9 mouse cellular contexts compared by ENCODE assay signal in genomic region chr12:100167502-100167901, GRCm38 (mm10). TPM values are rescaled to one million over a fixed set of nuclear protein-coding genes. Genes with fewer than 3 reads are reported as not detected.
A peak's percentile ranks its signal among the peaks of the same experiment; 100 is the strongest.
DNase-seq lines count a peak whose midpoint lies in the region; ATAC-seq lines count a peak whose summit lies in the region.
"Had no signal": no experiment of that assay in that cellular context is flagged by ENCODE, and none has a peak within 500 bp of the region (broad histone marks: within the 10 kb centered on the region; RNA-seq: fewer than 3 reads in every experiment).

No protein-coding gene starts in this region.

- no peak for DNase-seq in heart, postnatal 14 days
- no peak for DNase-seq in right cerebral cortex, postnatal 25 days
- DNase-seq in layer of hippocampus, adult 8-10 months (ENCODE audit: low spot score in 2 of 2): no peak

- peaks cover 11% of the 10 kb centered on the region for H3K4me1 ChIP-seq in heart, embryonic 13.5 days
- peaks cover 17% of the 10 kb centered on the region for H3K4me1 ChIP-seq in forebrain, embryonic 12.5 days
- H3K4me1 ChIP-seq in liver, embryonic 12.5 days: peaks cover 10% of the 10 kb centered on the region; the same call in 1 of the 2 replicates

- intact Hi-C loops in heart, postnatal 14 days (cut with DNase I): loop anchor here (10.0 kb wide), 2 partner anchors 677 to 757 kb away; no protein-coding TSS in a partner anchor

- no peak for ATAC-seq in heart, embryonic 13.5 days (ENCODE audit: extremely low read depth, insufficient number of reproducible peaks, low FRiP score, low TSS enrichment)
- ATAC-seq in CD4-positive, CD25-positive, alpha-beta regulatory T cell, adult 4 months: peak; percentile 13
- ATAC-seq in forebrain, embryonic 12.5 days (ENCODE audit: low FRiP score): peak; percentile 57; the same call in 1 of the 2 replicates
- no peak for ATAC-seq in liver, embryonic 12.5 days
- ATAC-seq in frontal cortex, adult (ENCODE audit: low TSS enrichment): no peak

- no peaks in the 10 kb centered on the region for H3K9me3 ChIP-seq in heart, embryonic 13.5 days
- H3K9me3 ChIP-seq in forebrain, embryonic 12.5 days: no peaks in the 10 kb centered on the region
- no peaks in the 10 kb centered on the region for H3K9me3 ChIP-seq in liver, embryonic 12.5 days (replicated peaks)

- peak overlapping the region; percentile 72 for H3K9ac ChIP-seq in heart, embryonic 13.5 days
- H3K9ac ChIP-seq in forebrain, embryonic 12.5 days: no peak overlapping the region
- H3K9ac ChIP-seq in liver, embryonic 12.5 days: no peak overlapping the region

- H3K36me3 ChIP-seq in heart, embryonic 13.5 days: no peaks in the 10 kb centered on the region
- H3K36me3 ChIP-seq in forebrain, embryonic 12.5 days (replicated peaks): no peaks in the 10 kb centered on the region
- no peaks in the 10 kb centered on the region for H3K36me3 ChIP-seq in liver, embryonic 12.5 days

- H3K27ac ChIP-seq in heart, embryonic 13.5 days (replicated peaks): peak overlapping the region; percentile 53; the same call in 1 of the 2 replicates
- peak overlapping the region; percentile 84; the same call in 1 of the 2 replicates for H3K27ac ChIP-seq in forebrain, embryonic 12.5 days
- H3K27ac ChIP-seq in liver, embryonic 12.5 days: no peak overlapping the region

- H3K4me3 ChIP-seq in heart, embryonic 13.5 days: peak overlapping the region; percentile 46; the same call in 1 of the 2 replicates
- no peak overlapping the region for H3K4me3 ChIP-seq in forebrain, embryonic 12.5 days (replicated peaks)
- H3K4me3 ChIP-seq in liver, embryonic 12.5 days: no peak overlapping the region

- WGBS in heart, embryonic 13.5 days: 88% methylated on average over 1 of the region's 1 CpGs
- 90% methylated on average over 1 of the region's 1 CpGs for WGBS in forebrain, embryonic 12.5 days
- WGBS in liver, embryonic 12.5 days (ENCODE audit: insufficient replicate concordance): 65% methylated on average over 1 of the region's 1 CpGs

- H3K4me2 ChIP-seq in heart, embryonic 13.5 days: peak overlapping the region; percentile 74
- H3K4me2 ChIP-seq in forebrain, embryonic 12.5 days: 0 out of 2 replicates have a peak overlapping the region, but pooled peaks have one; percentile 54
- H3K4me2 ChIP-seq in liver, embryonic 12.5 days: peak overlapping the region; percentile 71

- no peaks in the 10 kb centered on the region for H3K27me3 ChIP-seq in heart, embryonic 13.5 days (replicated peaks)
- no peaks in the 10 kb centered on the region for H3K27me3 ChIP-seq in forebrain, embryonic 12.5 days
- H3K27me3 ChIP-seq in liver, embryonic 12.5 days (replicated peaks): 0 out of 2 replicates have a peak, but pooled peaks cover 4% of the 10 kb centered on the region
- H3K27me3 ChIP-seq: CH12.LX had no signal

RNA-seq across cellular contexts. Expression of gene Nrde2, which starts 8.0 kb away (rescaled TPM):
- 7.8 and 8.9 TPM in 2 replicates for polyA plus RNA-seq in heart, embryonic 13.5 days (2015; fragmentation: Nextera tagmentation; extraction: Ambion mirVana)
- 10 to 100 TPM in 1 of 2 experiments, 1 to 10 TPM in 1; 8.4 to 11.9 TPM for total RNA-seq in heart, postnatal 14 days (2021)
- polyA plus RNA-seq in CD4-positive, CD25-positive, alpha-beta regulatory T cell, adult 4 months (2017; shearing (Covaris generic)): 10 to 100 TPM; 12.6 to 23.3 TPM
- polyA plus RNA-seq in forebrain, embryonic 12.5 days (2016; fragmentation: Nextera tagmentation; extraction: Ambion mirVana): 14.9 and 16.8 TPM in 2 replicates
- polyA plus RNA-seq in liver, embryonic 12.5 days (2016; fragmentation: Nextera tagmentation; extraction: Ambion mirVana): 6.9 and 8.6 TPM in 2 replicates
- total RNA-seq in layer of hippocampus, adult 8-10 months (2022): 10 to 100 TPM; 16.5 to 21.9 (median 18.1) TPM

RNA-seq across cellular contexts. Expression of gene Calm1, which starts 31.7 kb away (rescaled TPM):
- polyA plus RNA-seq in heart, embryonic 13.5 days (2015; fragmentation: Nextera tagmentation; extraction: Ambion mirVana): 821 and 849 TPM in 2 replicates
- total RNA-seq in heart, postnatal 14 days (2021): 100 to 1,000 TPM; 282 to 334 TPM
- polyA plus RNA-seq in CD4-positive, CD25-positive, alpha-beta regulatory T cell, adult 4 months (2017; shearing (Covaris generic)): 1,000 to 10,000 TPM; 1,192 to 2,031 TPM
- 1,646 and 1,801 TPM in 2 replicates for polyA plus RNA-seq in forebrain, embryonic 12.5 days (2016; fragmentation: Nextera tagmentation; extraction: Ambion mirVana)
- polyA plus RNA-seq in liver, embryonic 12.5 days (2016; fragmentation: Nextera tagmentation; extraction: Ambion mirVana): 739 and 779 TPM in 2 replicates
- 1,000 to 10,000 TPM; 1,770 to 1,934 (median 1,827) TPM for total RNA-seq in layer of hippocampus, adult 8-10 months (2022)

RNA-seq across cellular contexts. Expression of gene Psmc1, which starts 57.5 kb away (rescaled TPM):
- polyA plus RNA-seq in heart, embryonic 13.5 days (2015; fragmentation: Nextera tagmentation; extraction: Ambion mirVana): 196 and 207 TPM in 2 replicates
- total RNA-seq in heart, postnatal 14 days (2021): 100 to 1,000 TPM; 134 to 135 TPM
- 100 to 1,000 TPM; 190 to 201 TPM for polyA plus RNA-seq in CD4-positive, CD25-positive, alpha-beta regulatory T cell, adult 4 months (2017; shearing (Covaris generic))
- polyA plus RNA-seq in forebrain, embryonic 12.5 days (2016; fragmentation: Nextera tagmentation; extraction: Ambion mirVana): 335 and 353 TPM in 2 replicates
- 212 and 224 TPM in 2 replicates for polyA plus RNA-seq in liver, embryonic 12.5 days (2016; fragmentation: Nextera tagmentation; extraction: Ambion mirVana)
- total RNA-seq in layer of hippocampus, adult 8-10 months (2022): 100 to 1,000 TPM; 166 to 190 (median 181) TPM

Comparison
In these comparisons a context has a peak if more than half of its experiments do, and no peak if none do; other contexts are left out.
1. ATAC-seq: peak in CD4-positive, CD25-positive, alpha-beta regulatory T cell, adult 4 months (single experiment) and forebrain, embryonic 12.5 days (single experiment); none in heart, embryonic 13.5 days (single experiment), liver, embryonic 12.5 days (single experiment) and frontal cortex, adult (single experiment).
2. Peak in every context shown above with its lines, with median percentiles within 50 percentile points of each other: H3K4me2 ChIP-seq.